Mouse (Mus musculus): ENCODE measurements around the gene Actr2. TPM values are rescaled to one million over a fixed set of nuclear protein-coding genes. Genes with fewer than 3 reads are reported as not detected.
A peak's percentile ranks its signal among the peaks of the same experiment; 100 is the strongest.

The Actr2 gene
- polyA plus RNA-seq, 1 experiment from 2014 or later: 94.7 TPM

DNA sequence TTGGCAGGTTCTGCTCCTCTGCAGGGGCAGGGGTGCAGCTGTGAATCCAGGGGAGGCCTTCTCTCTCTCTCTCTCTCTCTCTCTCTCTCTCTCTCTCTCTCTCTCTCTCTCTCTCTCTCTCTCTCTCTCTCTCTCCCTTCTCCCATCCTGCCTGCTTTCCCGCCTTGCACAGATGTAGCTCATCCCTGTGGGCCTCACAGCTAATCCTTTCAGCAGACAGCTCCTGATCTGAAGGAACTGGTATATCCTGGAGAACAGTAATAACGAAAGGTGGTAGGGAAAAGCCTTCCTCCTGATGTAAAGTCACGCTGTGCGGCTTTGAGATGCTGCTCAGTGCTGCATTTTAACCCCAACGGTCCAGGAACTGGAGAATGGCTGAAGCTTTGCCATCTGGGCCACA is 58.1 kb downstream of the Actr2 start:
- H3K36me3 ChIP-seq (ENCODE audit: control insufficient read depth, insufficient read depth, low read length): peaks cover 4% of the 10 kb centered on the region; the same call in 1 of the 2 replicates
- DNase-seq (ENCODE audit: low spot score): no peak
- H3K9ac ChIP-seq (ENCODE audit: low read length): no peak overlapping the region
- no peaks in the 10 kb centered on the region for H3K9me3 ChIP-seq (ENCODE audit: control insufficient read depth, low read length)
- no peak overlapping the region for H3K4me3 ChIP-seq (ENCODE audit: low read depth, low read length)
- H3K4me1 ChIP-seq (replicated peaks; ENCODE audit: control insufficient read depth, insufficient read depth): no peaks in the 10 kb centered on the region
- no peaks in the 10 kb centered on the region for H3K27me3 ChIP-seq (ENCODE audit: control insufficient read depth, insufficient read depth, low read length)
- no peak for TF ChIP-seq CTCF (IDR thresholded peaks at IDR 0.05; ENCODE audit: low read depth)
- TF ChIP-seq EP300 (optimal IDR thresholded peaks at IDR 0.05): no peak
- ATAC-seq (ENCODE audit: low FRiP score, low TSS enrichment): no peak
- no peak overlapping the region for H3K27ac ChIP-seq (replicated peaks)
- WGBS: 37% methylated on average over 5 of the region's 5 CpGs
- H3K4me2 ChIP-seq (replicated peaks; ENCODE audit: low read depth): no peak overlapping the region

DNA sequence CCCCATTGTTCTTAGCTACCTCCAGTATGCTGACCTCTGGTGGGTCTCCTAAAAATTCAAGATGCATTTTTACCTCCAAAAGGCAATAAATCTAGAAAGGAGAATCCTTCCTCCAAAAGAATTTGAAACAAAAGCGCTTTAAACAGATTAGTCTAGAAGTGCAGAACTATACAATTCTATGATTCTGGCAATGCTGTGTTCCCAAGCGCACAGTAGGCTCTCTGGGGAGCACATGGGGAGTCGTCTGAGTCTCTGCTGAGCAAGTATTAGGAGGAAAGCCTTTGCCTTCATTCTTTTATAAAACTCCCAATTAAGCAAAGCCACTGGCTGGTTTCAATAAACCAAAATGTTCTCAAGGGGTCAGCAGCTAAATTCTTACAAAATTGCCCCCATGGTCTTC is 58.8 kb downstream of the Actr2 start:
- no peak overlapping the region for H3K9ac ChIP-seq (ENCODE audit: low read length)
- no peak overlapping the region for H3K4me2 ChIP-seq (replicated peaks; ENCODE audit: low read depth)
- ATAC-seq (ENCODE audit: low FRiP score, low TSS enrichment): no peak
- no peaks in the 10 kb centered on the region for H3K9me3 ChIP-seq (ENCODE audit: control insufficient read depth, low read length)
- H3K27me3 ChIP-seq (ENCODE audit: control insufficient read depth, insufficient read depth, low read length): no peaks in the 10 kb centered on the region
- H3K36me3 ChIP-seq (ENCODE audit: control insufficient read depth, insufficient read depth, low read length): no peaks in the 10 kb centered on the region
- TF ChIP-seq CTCF (IDR thresholded peaks at IDR 0.05; ENCODE audit: low read depth) (no peak), EP300 (optimal IDR thresholded peaks at IDR 0.05) (no peak)
- 83% methylated on average over 3 of the region's 3 CpGs for WGBS
- DNase-seq (ENCODE audit: low spot score): no peak
- no peak overlapping the region for H3K4me3 ChIP-seq (ENCODE audit: low read depth, low read length)
- H3K4me1 ChIP-seq (replicated peaks; ENCODE audit: control insufficient read depth, insufficient read depth): no peaks in the 10 kb centered on the region
- no peak overlapping the region for H3K27ac ChIP-seq (replicated peaks)

DNA sequence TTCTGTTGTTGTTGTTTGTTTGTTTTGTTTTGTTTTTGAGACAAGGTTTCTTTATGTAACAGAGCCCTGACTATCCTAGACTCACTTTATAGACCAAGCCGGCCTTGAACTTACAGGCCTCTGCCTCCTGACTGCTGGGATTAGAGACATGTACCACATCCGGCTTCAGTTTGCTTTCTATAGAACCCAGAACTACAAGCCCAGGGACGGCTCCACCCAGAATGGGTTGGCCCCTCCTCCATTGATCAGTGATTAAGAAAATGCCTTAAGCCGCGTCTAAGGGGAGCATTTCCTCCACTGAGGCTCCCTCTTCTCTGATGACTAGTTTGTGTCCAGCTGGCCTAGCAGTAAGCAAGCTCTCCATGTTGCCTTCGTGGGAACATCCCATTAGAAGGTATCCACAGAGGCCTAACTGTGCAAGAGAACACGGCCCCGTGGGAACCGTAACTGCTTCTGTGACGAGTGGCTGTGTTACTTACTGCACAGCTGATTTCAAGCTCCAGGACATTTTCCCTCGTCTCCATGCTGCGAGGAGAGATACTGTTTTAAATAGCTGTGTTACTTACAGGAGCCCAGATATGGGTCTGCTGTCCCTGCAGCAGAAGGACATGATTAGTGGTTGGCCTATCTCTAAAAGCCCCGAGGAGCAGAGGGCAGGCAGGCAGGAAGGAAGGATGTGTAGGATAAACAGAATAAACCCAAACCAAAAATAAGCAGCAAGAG is 59.7 kb downstream of the Actr2 start:
- H3K4me1 ChIP-seq (replicated peaks; ENCODE audit: control insufficient read depth, insufficient read depth): no peaks in the 10 kb centered on the region
- H3K27me3 ChIP-seq (ENCODE audit: control insufficient read depth, insufficient read depth, low read length): no peaks in the 10 kb centered on the region
- H3K9me3 ChIP-seq (ENCODE audit: control insufficient read depth, low read length): no peaks in the 10 kb centered on the region
- TF ChIP-seq EP300 (optimal IDR thresholded peaks at IDR 0.05) (no peak), CTCF (IDR thresholded peaks at IDR 0.05; ENCODE audit: low read depth) (no peak)
- no peaks in the 10 kb centered on the region for H3K36me3 ChIP-seq (ENCODE audit: control insufficient read depth, insufficient read depth, low read length)
- H3K27ac ChIP-seq (replicated peaks): no peak overlapping the region
- DNase-seq (ENCODE audit: low spot score) (no peak), ATAC-seq (ENCODE audit: low FRiP score, low TSS enrichment) (no peak)
- no peak overlapping the region for H3K9ac ChIP-seq (ENCODE audit: low read length)
- WGBS: 56% methylated on average over 13 of the region's 13 CpGs
- H3K4me2 ChIP-seq (replicated peaks; ENCODE audit: low read depth): no peak overlapping the region
- H3K4me3 ChIP-seq (ENCODE audit: low read depth, low read length): no peak overlapping the region

DNA sequence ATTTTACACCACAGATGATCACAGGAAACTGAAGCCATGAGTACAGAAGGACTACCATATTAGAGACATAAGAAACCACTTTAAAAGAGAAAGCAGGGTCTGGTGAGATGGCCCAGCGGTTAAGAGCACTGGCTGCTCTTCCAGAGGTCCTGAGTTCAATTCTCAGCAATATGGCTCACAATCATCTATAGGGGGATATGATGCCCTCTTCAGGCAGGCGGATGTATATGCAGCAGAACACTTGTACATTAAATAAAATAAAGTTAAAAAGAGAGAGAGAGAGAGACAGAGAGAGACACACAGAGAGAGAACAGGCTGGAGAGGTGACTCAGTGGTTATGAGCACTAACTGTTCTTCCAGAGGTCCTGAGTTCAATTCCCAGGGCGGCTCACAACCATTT is 67.1 kb downstream of the Actr2 start:
- Histone ChIP-seq H3K36me3 (ENCODE audit: control insufficient read depth, insufficient read depth, low read length) (no peaks in the 10 kb centered on the region), H3K9ac (ENCODE audit: low read length) (no peak overlapping the region), H3K27me3 (ENCODE audit: control insufficient read depth, insufficient read depth, low read length) (no peaks in the 10 kb centered on the region), H3K9me3 (ENCODE audit: control insufficient read depth, low read length) (no peaks in the 10 kb centered on the region), H3K4me1 (replicated peaks; ENCODE audit: control insufficient read depth, insufficient read depth) (no peaks in the 10 kb centered on the region), H3K27ac (replicated peaks) (no peak overlapping the region), H3K4me2 (replicated peaks; ENCODE audit: low read depth) (no peak overlapping the region), H3K4me3 (ENCODE audit: low read depth, low read length) (no peak overlapping the region)
- peak; percentile 45 for TF ChIP-seq CTCF (IDR thresholded peaks at IDR 0.05; ENCODE audit: low read depth)
- no peak for TF ChIP-seq EP300 (optimal IDR thresholded peaks at IDR 0.05)
- no peak for DNase-seq (ENCODE audit: low spot score)
- ATAC-seq (ENCODE audit: low FRiP score, low TSS enrichment): no peak
- 70% methylated on average over 3 of the region's 3 CpGs for WGBS

DNA sequence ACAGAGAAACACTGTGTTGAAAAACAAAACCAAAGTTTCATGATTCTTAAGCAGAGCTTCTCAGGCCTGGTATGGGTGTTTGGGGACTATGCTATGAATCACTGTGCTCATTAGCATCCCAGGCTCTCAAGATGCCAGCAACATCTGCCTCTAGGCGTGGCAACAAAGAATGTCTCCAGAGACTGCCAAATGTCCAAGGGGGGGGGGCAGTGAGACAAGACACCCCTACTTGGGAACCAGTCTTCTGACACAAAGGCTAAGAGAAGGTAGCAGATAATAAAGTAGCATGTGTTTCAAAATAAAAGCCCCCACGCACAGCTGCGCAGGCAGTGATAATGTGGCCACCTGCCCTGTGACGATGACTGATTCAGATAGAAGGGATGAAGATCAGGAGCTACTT is 69.5 kb downstream of the Actr2 start:
- H3K27ac ChIP-seq (replicated peaks): no peak overlapping the region
- H3K4me2 ChIP-seq (replicated peaks; ENCODE audit: low read depth): no peak overlapping the region
- H3K9ac ChIP-seq (ENCODE audit: low read length): no peak overlapping the region
- DNase-seq (ENCODE audit: low spot score): no peak
- WGBS: 82% methylated on average over 4 of the region's 4 CpGs
- no peaks in the 10 kb centered on the region for H3K9me3 ChIP-seq (ENCODE audit: control insufficient read depth, low read length)
- no peaks in the 10 kb centered on the region for H3K4me1 ChIP-seq (replicated peaks; ENCODE audit: control insufficient read depth, insufficient read depth)
- no peak for ATAC-seq (ENCODE audit: low FRiP score, low TSS enrichment)
- H3K4me3 ChIP-seq (ENCODE audit: low read depth, low read length): no peak overlapping the region
- no peaks in the 10 kb centered on the region for H3K27me3 ChIP-seq (ENCODE audit: control insufficient read depth, insufficient read depth, low read length)
- TF ChIP-seq EP300 (optimal IDR thresholded peaks at IDR 0.05) (no peak), CTCF (IDR thresholded peaks at IDR 0.05; ENCODE audit: low read depth) (no peak)
- H3K36me3 ChIP-seq (ENCODE audit: control insufficient read depth, insufficient read depth, low read length): no peaks in the 10 kb centered on the region

DNA sequence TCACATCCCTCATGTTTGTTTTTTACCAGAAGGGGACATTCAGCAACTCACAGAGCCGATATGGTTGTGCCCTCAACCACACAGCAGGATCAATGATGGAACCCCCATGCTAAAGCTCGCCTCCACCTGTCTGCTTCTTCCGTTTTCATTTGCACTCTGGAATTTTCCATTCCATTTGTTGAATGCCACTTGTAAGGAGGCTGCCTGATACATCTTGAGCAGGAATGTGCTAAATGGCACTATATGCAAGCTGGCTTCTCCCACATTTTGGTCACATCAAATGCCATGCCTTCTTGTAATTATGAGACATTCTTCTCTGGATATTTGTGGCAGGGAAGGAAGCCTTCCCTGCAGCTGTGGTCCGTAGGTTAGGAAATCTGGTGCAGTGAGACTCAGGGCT is 70.6 kb downstream of the Actr2 start:
- TF ChIP-seq EP300 (optimal IDR thresholded peaks at IDR 0.05) (no peak), CTCF (IDR thresholded peaks at IDR 0.05; ENCODE audit: low read depth) (no peak)
- Histone ChIP-seq H3K27ac (replicated peaks) (no peak overlapping the region), H3K4me2 (replicated peaks; ENCODE audit: low read depth) (no peak overlapping the region), H3K4me1 (replicated peaks; ENCODE audit: control insufficient read depth, insufficient read depth) (no peaks in the 10 kb centered on the region), H3K4me3 (ENCODE audit: low read depth, low read length) (no peak overlapping the region), H3K27me3 (ENCODE audit: control insufficient read depth, insufficient read depth, low read length) (no peaks in the 10 kb centered on the region), H3K9ac (ENCODE audit: low read length) (no peak overlapping the region), H3K36me3 (ENCODE audit: control insufficient read depth, insufficient read depth, low read length) (no peaks in the 10 kb centered on the region), H3K9me3 (ENCODE audit: control insufficient read depth, low read length) (no peaks in the 10 kb centered on the region)
- ATAC-seq (ENCODE audit: low FRiP score, low TSS enrichment) (no peak), DNase-seq (ENCODE audit: low spot score) (no peak)
- WGBS: 71% methylated on average over 4 of the region's 4 CpGs
